Mouse (Mus musculus) neural tube, embryonic 10.5 days (tissue): Measurements from ENCODE around the gene Prex1.

ENCODE experiments used
- DNase-seq: peaks from one replicate; pipeline ENCODE4 v3.0.0-alpha.2; 2017; ENCODE audit warnings: low spot score; ENCODE audit errors: extremely low spot score

The Prex1 gene

DNA sequence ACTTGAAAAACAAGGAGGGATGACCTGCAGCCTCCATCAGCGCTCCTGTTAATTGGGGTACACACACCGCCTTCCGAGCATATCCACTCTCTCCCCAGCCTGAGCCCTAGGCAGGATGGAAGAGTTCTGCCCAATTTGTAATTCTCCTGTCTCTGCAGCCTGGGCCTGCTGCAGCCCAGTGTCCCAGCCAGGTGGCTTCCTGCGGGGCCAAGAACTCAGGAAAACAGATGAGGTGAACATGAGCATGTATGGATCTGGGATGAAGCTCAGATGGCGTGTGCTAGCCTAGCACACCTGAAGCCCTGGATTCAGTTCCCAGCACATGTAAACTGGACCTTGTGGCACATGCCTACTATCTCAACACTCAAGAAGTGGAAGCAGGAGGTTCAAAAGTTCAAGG is 192.2 kb downstream of the Prex1 start:
- DNase-seq, result no peak

DNA sequence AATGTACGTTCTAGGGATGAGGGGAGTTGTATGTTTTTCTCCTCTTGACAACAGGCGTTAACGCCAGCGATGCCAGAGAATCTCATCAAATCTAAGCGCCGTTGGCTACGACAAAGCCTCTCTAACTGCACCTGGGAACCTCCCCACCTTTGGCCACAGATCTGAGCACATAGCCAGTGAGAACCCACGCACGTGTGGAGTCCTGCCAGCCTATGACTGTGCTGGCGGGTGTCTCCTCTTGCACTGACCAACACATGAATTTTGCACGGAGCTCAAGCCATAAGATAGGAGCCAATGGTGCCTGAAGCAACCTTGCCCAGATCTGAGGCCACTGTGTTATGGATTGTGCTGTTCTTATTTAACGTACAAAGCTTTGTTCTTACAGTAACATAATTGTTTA is 193.1 kb downstream of the Prex1 start:
- no peak for DNase-seq

DNA sequence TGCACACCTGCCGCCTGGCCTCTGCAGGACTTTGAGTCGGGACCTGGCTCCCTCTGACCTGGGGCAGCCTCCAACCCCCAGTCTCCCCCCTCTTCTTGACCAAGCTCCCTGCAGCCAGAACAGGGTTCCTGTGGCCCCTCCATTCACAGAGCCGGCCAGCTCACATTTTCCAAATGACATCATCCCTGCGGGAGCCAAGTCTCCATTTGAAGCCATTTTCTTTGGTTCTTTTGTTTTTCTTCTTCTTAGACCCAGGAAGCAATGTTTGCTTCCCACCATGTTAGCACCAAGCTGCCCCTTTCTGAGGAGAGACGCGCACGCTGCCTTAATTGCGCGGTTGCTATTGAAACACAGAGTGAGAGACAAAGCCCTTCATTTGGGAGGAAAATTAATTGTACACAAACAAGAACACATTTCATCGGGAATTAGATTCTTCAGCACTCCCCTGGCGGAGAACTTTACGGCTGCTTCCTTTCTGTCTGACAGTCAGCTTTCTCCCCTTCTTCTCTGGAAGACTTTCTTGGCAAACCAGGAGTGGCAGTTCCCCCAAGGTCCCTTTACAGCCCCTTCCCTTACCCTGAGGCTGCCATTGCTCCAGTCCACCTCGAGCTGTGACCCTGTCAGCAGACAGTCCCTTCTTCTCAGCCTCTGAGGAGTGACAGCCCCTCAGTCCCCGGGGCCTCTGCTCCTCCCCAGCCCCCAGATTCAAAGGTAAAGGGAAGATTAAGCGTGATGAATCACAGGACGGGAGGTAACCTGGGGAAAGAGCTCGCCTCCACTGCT is 196.0 kb downstream of the Prex1 start:
- peak; percentile 58 for DNase-seq

DNA sequence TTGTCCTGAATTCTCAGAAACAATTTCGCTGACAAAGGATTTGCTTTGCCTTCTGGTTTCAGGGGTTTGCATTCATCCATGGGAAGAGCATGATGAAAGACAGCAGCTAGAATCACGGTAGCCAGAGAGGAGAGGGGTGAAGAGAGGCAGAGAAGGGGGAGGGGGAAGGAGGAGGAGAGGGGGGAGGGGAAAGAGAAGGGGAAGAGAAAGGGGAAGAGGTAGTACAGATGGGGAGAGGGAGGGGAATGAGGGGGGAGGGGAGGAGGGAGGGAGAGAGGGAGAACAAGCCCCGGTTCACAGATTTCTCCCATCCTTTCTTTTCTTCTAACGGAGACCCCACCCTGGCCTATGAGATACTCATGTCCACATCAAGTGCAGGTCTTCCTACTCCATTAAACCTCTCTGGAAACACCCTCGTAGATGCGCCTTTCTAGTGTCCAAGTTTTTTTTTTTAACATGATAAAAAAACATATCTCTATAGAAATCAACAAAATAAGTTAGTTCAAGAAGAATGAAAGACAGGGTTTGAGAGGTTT is 196.7 kb downstream of the Prex1 start:
- no peak for DNase-seq
